Mouse (Mus musculus): ENCODE results near the gene Myh2.

GRCm38 (mm10) chr11:67221803-67222202 is 51.0 kb downstream of the Myh2 start:
- TF ChIP-seq CTCF (conservative IDR thresholded peaks at IDR 0.05; ENCODE audit: insufficient read depth, insufficient read length, low read depth, low read length) (no peak), POLR2A (IDR thresholded peaks at IDR 0.05; ENCODE audit: low read depth, low read length) (no peak)
